Mouse (Mus musculus) macrophage (primary cell): ENCODE results near the gene Sept5. TPM values are rescaled to one million over a fixed set of nuclear protein-coding genes. Genes with fewer than 3 reads are reported as not detected.

Experiments
- H3K27ac ChIP-seq: fragments of 350-480 bp; formaldehyde crosslinking; 2 replicates; pipeline ENCODE4 v1.9.0; 2021
- H3K36me3 ChIP-seq: fragments of 350-480 bp; formaldehyde crosslinking; 2 replicates; pipeline ENCODE4 v1.9.0; 2021; ENCODE audit errors: inconsistent target
- H3K4me3 ChIP-seq: fragments of 350-480 bp; formaldehyde crosslinking; 2 replicates; pipeline ENCODE4 v1.9.0; 2021; ENCODE audit errors: inconsistent target
- H3K79me2 ChIP-seq: fragments of 350-480 bp; formaldehyde crosslinking; 2 replicates; pipeline ENCODE4 v1.9.0; 2021; ENCODE audit errors: inconsistent target
- WGBS: methylation state at CpG from one replicate; pipeline ENCODE4 v1.1.7; 2026; ENCODE audit warnings: inconsistent platforms; ENCODE audit not compliant: missing documents; 5-methylcytosine and 5-hydroxymethylcytosine counted together
- polyA plus RNA-seq: library from polyadenylated mRNA; stranded (reverse); fragments of 250-400 nt; gene quantifications from 3 replicates; pipeline ENCODE4 v1.2.4, GENCODE M21; 2018; ENCODE audit warnings: inconsistent platforms

The Sept5 gene
- polyA plus RNA-seq, 1 experiment from 2014 or later = 0.36 TPM

GRCm38 (mm10) chr16:18625791-18626311 lies 3.9 kb downstream of the Sept5 start:
- Histone ChIP-seq H3K79me2 (no peaks in the 10 kb centered on the region), H3K4me3 (no peak overlapping the region), H3K36me3 (no peaks in the 10 kb centered on the region), H3K27ac (no peak overlapping the region)
- 10% methylated on average over 26 of the region's 26 CpGs for WGBS

GRCm38 (mm10) chr16:18625097-18625496 lies 4.7 kb downstream of the Sept5 start:
- WGBS = 40% methylated on average over 12 of the region's 14 CpGs
- no peak overlapping the region for H3K4me3 ChIP-seq

GRCm38 (mm10) chr16:18624641-18625040 lies 5.1 kb downstream of the Sept5 start:
- no peaks in the 10 kb centered on the region for H3K79me2 ChIP-seq
- no peak overlapping the region for H3K27ac ChIP-seq
- H3K4me3 ChIP-seq = no peak overlapping the region
- no peaks in the 10 kb centered on the region for H3K36me3 ChIP-seq
- 36% methylated on average over 14 of the region's 15 CpGs for WGBS

More at GRCm38 (mm10) chr16:18625097-18625496, 4.7 kb downstream of the Sept5 start:
- H3K36me3 ChIP-seq = no peaks in the 10 kb centered on the region
- no peaks in the 10 kb centered on the region for H3K79me2 ChIP-seq
- no peak overlapping the region for H3K27ac ChIP-seq

GRCm38 (mm10) chr16:18623751-18624540 lies 5.8 kb downstream of the Sept5 start:
- Histone ChIP-seq H3K27ac (no peak overlapping the region), H3K4me3 (no peak overlapping the region), H3K36me3 (no peaks in the 10 kb centered on the region), H3K79me2 (no peaks in the 10 kb centered on the region)
- WGBS = 55% methylated on average over 15 of the region's 15 CpGs

- H3K36me3 ChIP-seq = no peaks in the 10 kb centered on the region
- WGBS = 39% methylated on average over 29 of the region's 29 CpGs
- no peaks in the 10 kb centered on the region for H3K79me2 ChIP-seq
- no peak overlapping the region for H3K27ac ChIP-seq
- no peak overlapping the region for H3K4me3 ChIP-seq
Measured at GRCm38 (mm10) chr16:18622916-18623750, 6.6 kb downstream of the Sept5 start.

GRCm38 (mm10) chr16:18622019-18622418 lies 7.7 kb downstream of the Sept5 start, which contains the start of gene Gp1bb:
Gene Gp1bb (minus strand): TSS chr16:18622403.
- Histone ChIP-seq H3K27ac (no peak within 1 kb of the TSS), H3K79me2 (no peaks in the 10 kb centered on the region), H3K36me3 (no peaks in the 10 kb centered on the region), H3K4me3 (no peak within 1 kb of the TSS)
- 8% methylated on average over 17 of the region's 17 CpGs for WGBS

DNA sequence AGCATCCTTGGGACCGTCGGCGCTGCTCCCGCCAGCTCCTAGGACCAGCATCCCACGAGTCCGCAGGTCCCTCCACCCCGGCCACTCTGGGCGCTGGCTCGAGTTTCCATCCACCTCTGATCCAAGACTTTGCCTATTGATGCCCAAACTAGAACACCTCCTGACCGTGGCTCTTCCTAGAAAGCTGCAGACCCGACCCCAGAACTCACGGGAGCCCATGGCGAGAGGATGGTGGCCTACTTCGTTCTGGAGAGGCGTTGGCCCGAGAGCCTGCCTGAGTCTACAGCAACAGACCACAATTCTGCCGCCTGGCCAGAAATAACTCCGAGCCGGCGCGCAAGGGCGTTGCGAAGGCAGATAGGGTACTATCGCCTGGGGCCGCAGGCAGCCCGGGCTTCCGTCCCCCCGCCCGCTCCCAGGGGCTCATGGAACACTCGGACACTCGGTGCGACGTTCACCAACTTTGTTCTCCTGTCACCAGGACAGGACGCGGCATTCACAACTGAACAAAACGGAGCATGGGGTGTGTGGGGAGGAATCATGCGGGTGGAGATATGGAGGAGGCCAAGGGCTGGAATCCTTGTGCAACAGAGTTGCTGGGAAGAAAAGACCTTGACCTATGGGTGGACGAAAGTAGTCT lies 8.3 kb downstream of the Sept5 start:
- no peak overlapping the region for H3K27ac ChIP-seq
- H3K4me3 ChIP-seq = no peak overlapping the region
- H3K79me2 ChIP-seq = no peaks in the 10 kb centered on the region
- WGBS = 3% methylated on average over 38 of the region's 38 CpGs
- H3K36me3 ChIP-seq = no peaks in the 10 kb centered on the region

- WGBS = 3% methylated on average over 74 of the region's 74 CpGs
- no peak overlapping the region for H3K4me3 ChIP-seq
Measured at GRCm38 (mm10) chr16:18620601-18621361, 9.0 kb downstream of the Sept5 start.

DNA sequence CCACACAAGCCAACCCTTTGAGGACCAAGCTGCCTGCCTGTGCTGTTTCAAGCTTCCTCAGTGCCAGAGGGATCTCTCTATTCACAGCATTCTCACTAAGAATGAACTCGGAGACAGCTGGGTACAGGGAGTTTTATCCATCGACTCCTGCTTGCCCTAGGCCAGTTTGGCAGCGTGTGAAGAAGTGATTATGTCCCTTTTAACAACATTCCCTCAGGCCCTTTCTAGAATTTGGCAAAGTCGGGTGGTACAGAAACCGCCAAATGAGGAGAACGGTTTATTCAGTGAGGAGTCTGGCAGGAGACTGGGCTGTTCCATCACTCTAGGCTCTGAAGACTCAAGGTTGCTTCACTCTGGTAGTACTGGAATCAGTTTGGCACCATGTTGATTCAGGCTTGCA lies 9.6 kb downstream of the Sept5 start:
- 60% methylated on average over 6 of the region's 6 CpGs for WGBS

More at GRCm38 (mm10) chr16:18620601-18621361, 9.0 kb downstream of the Sept5 start:
- Histone ChIP-seq H3K79me2 (no peaks in the 10 kb centered on the region), H3K36me3 (no peaks in the 10 kb centered on the region), H3K27ac (no peak overlapping the region)

GRCm38 (mm10) chr16:18619110-18619509 lies 10.6 kb downstream of the Sept5 start:
- Histone ChIP-seq H3K79me2 (no peaks in the 10 kb centered on the region), H3K36me3 (no peaks in the 10 kb centered on the region), H3K27ac (no peak overlapping the region), H3K4me3 (no peak overlapping the region)
- WGBS = 87% methylated on average over 4 of the region's 4 CpGs

More for the DNA sequence above, 9.6 kb downstream of the Sept5 start:
- H3K27ac ChIP-seq = no peak overlapping the region
- H3K79me2 ChIP-seq = no peaks in the 10 kb centered on the region
- H3K4me3 ChIP-seq = no peak overlapping the region
- H3K36me3 ChIP-seq = no peaks in the 10 kb centered on the region

- H3K79me2 ChIP-seq = no peaks in the 10 kb centered on the region
- no peak overlapping the region for H3K27ac ChIP-seq
- no peaks in the 10 kb centered on the region for H3K36me3 ChIP-seq
- 60% methylated on average over 1 of the region's 2 CpGs for WGBS
- H3K4me3 ChIP-seq = no peak overlapping the region
Measured at GRCm38 (mm10) chr16:18618297-18618696, 11.5 kb downstream of the Sept5 start.

DNA sequence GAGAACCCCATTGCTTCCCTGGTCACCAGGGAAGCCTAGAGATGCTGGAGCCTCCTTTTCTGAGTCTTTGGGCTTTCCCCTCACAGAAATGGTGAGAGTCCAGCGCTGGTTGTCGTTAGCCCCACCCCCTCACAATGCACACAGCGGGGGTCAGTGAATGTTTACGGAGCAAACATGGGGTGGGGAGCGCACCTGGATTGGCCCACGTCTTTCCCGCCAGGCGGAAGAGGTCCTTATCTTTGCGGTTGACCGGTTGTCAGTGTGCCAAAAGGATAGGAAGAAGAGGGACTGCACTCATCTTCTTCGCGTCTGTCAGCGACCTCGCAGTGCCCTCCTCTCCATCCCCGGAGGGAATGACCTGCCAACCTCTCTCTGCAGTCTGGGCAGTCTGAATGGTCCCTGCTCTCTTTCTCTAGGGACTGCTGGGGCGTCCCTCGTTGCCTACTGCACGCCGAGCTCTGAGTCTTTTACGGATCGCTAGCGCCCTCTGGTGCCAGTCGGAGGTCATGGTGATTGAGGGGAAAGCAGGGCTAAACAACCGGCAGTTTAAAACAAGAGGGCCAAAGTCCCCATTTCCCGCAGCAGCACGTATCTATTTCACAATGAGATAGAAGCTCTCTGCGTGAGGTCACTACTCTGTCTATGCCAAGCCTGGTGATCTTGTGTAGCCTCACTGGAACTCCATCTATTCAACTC lies 12.2 kb downstream of the Sept5 start:
- H3K27ac ChIP-seq = no peak overlapping the region
- H3K4me3 ChIP-seq = no peak overlapping the region
- WGBS = 3% methylated on average over 27 of the region's 27 CpGs
- no peaks in the 10 kb centered on the region for H3K79me2 ChIP-seq
- no peaks in the 10 kb centered on the region for H3K36me3 ChIP-seq

DNA sequence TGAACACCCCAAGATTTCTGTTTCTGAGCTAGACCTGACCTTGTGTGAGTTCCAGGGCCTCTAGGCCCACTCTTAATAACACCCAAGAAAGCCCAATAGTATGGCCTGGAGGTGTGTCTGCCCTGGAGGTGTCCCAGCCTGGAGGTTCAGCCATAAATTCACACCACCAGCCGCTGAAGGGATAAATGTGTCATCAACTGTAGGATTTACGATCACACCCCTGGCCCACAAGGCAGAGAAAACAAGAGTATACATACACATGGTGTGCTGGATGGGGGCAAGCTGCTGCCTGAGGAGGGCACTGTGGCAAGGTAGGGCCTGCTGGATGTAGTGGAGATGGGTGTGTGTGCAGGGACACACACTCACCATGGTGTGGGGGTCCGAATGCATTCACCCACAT lies 16.5 kb downstream of the Sept5 start:
- Histone ChIP-seq H3K27ac (no peak overlapping the region), H3K36me3 (no peaks in the 10 kb centered on the region), H3K79me2 (no peaks in the 10 kb centered on the region), H3K4me3 (no peak overlapping the region)
- 74% methylated on average over 3 of the region's 3 CpGs for WGBS
